Mouse (Mus musculus) heart, embryonic 14.5 days (tissue): ENCODE measurements around the gene Memo1. TPM values are rescaled to one million over a fixed set of nuclear protein-coding genes. Genes with fewer than 3 reads are reported as not detected.
"Not testable (repeated sequence)": the region's sequence is repeated elsewhere in the genome, so short reads cannot be mapped to it uniquely, and the experiment has no call there.

Source experiments
- ATAC-seq: fragments of 200-750 bp; cut with Nextera tagmentation; 2 replicates; pipeline ENCODE4 v1.8.0; 2017; ENCODE audit warnings: low read depth, moderate TSS enrichment; ENCODE audit not compliant: insufficient number of reproducible peaks, insufficient read depth, low FRiP score
- H3K27ac ChIP-seq, 2 experiments: fragments of 200-500 bp in 1 of 2; fragments of 300-500 bp in 1 of 2; sonication (generic) in 1 of 2; replicated peaks in 1 of 2; 2 replicates each; pipeline ENCODE4 v1.5.1; 2012 to 2014; ENCODE audit warnings: low read depth in 2 of 2, low read length in 2 of 2, control low read depth in 1 of 2, mild to moderate bottlenecking in 1 of 2, mixed read lengths in 1 of 2; ENCODE audit not compliant: control insufficient read depth in 1 of 2, insufficient read depth in 1 of 2
- H3K27me3 ChIP-seq: fragments of 300-500 bp; sonication (generic); 2 replicates; pipeline ENCODE4 v1.6.1; 2014; ENCODE audit warnings: mild to moderate bottlenecking, low read length, control low read depth; ENCODE audit not compliant: control insufficient read depth, insufficient read depth
- H3K36me3 ChIP-seq: fragments of 300-500 bp; sonication (generic); 2 replicates; pipeline ENCODE4 v1.6.1; 2014; ENCODE audit warnings: mild to moderate bottlenecking, control low read depth, low read length, mixed read lengths; ENCODE audit not compliant: control insufficient read depth, insufficient read depth
- H3K4me1 ChIP-seq, 2 experiments: fragments of 200-500 bp in 1 of 2; fragments of 300-500 bp in 1 of 2; sonication (generic) in 1 of 2; 2 replicates each; pipeline ENCODE4 v1.6.1; 2012 to 2014; ENCODE audit warnings: low read length in 2 of 2, control low read depth in 1 of 2, mixed read lengths in 1 of 2; ENCODE audit not compliant: control insufficient read depth in 2 of 2, insufficient read depth in 2 of 2
- H3K4me2 ChIP-seq: fragments of 300-500 bp; sonication (generic); 2 replicates; pipeline ENCODE4 v1.6.1; 2014; ENCODE audit warnings: mild to moderate bottlenecking, low read length
- H3K4me3 ChIP-seq, 2 experiments: fragments of 200-500 bp in 1 of 2; fragments of 300-500 bp in 1 of 2; sonication (generic) in 1 of 2; 2 replicates each; pipeline ENCODE4 v1.5.1; 2012 to 2014; ENCODE audit warnings: low read length in 2 of 2, mild to moderate bottlenecking in 2 of 2, control low read depth in 1 of 2, low read depth in 1 of 2, moderate library complexity in 1 of 2; ENCODE audit not compliant: control insufficient read depth in 1 of 2, insufficient read depth in 1 of 2
- H3K9ac ChIP-seq: fragments of 300-500 bp; sonication (generic); 2 replicates; pipeline ENCODE4 v1.6.1; 2014; ENCODE audit warnings: mild to moderate bottlenecking, low read length
- H3K9me3 ChIP-seq: fragments of 300-500 bp; sonication (generic); 2 replicates; pipeline ENCODE4 v1.6.1; 2016; ENCODE audit warnings: low read length, control low read depth; ENCODE audit not compliant: control insufficient read depth
- WGBS: fragments of 180-500 bp; shearing (Covaris S2); extraction: QIAGEN DNeasy Blood & Tissue Kit; methylation state at CpG from one replicate; pipeline ENCODE4 v1.1.7; 2014; 5-methylcytosine and 5-hydroxymethylcytosine counted together
- polyA plus RNA-seq: library from polyadenylated mRNA; unstranded; fragments of >200 nt; fragmentation: Nextera tagmentation; extraction: Ambion mirVana; gene quantifications from 2 replicates; pipeline ENCODE4 v1.2.1, GENCODE M21; 2014

Gene Memo1
- 77.4 and 80.7 TPM in 2 replicates for polyA plus RNA-seq

- Histone ChIP-seq H3K36me3 (peaks cover 18% of the 10 kb centered on the region), H3K9me3 (no peaks in the 10 kb centered on the region), H3K4me1 (peaks cover 0 to 27% of the 10 kb centered on the region in 2 experiments; a peak in 3 of 4 replicates), H3K27ac (peak within 1 kb of the TSS; percentile 98), H3K4me2 (peak within 1 kb of the TSS; percentile 78), H3K27me3 (no peaks in the 10 kb centered on the region), H3K4me3 (peak within 1 kb of the TSS; percentile 79 to 97), H3K9ac (peak within 1 kb of the TSS; percentile 88)
- under 1% methylated on average over 53 of the region's 110 CpGs for WGBS
- peak; percentile 87 for ATAC-seq
Observed at GRCm38 (mm10) chr17:74295026-74295970, at the start of gene Memo1. Memo1 (minus strand) TSS chr17:74295521.

GRCm38 (mm10) chr17:74341151-74341550 is 45.8 kb upstream of the Memo1 start:
- WGBS, result 70% methylated on average over 5 of the region's 5 CpGs
- no peaks in the 10 kb centered on the region for H3K9me3 ChIP-seq
- peak overlapping the region; percentile 77; the same call in 1 of the 2 replicates for H3K4me2 ChIP-seq
- no peak overlapping the region for H3K9ac ChIP-seq
- H3K27ac ChIP-seq, result no peak overlapping the region
- H3K27me3 ChIP-seq, result no peaks in the 10 kb centered on the region
- ATAC-seq, result no peak
- peaks cover 2 to 22% of the 10 kb centered on the region in 2 experiments; a peak in 3 of 4 replicates for H3K4me1 ChIP-seq
- H3K36me3 ChIP-seq, result no peaks in the 10 kb centered on the region
- no peak overlapping the region for H3K4me3 ChIP-seq

GRCm38 (mm10) chr17:74338937-74339804 is 43.9 kb upstream of the Memo1 start, which contains the start of gene Spast:
Spast (plus strand) TSS chr17:74338987.
- H3K4me1 ChIP-seq, result peaks cover 2 to 22% of the 10 kb centered on the region in 2 experiments; a peak in 3 of 4 replicates
- H3K4me2 ChIP-seq, result peak within 1 kb of the TSS; percentile 77
- WGBS, result under 1% methylated on average over 83 of the region's 90 CpGs
- no peaks in the 10 kb centered on the region for H3K36me3 ChIP-seq
- H3K27me3 ChIP-seq, result no peaks in the 10 kb centered on the region
- peak; percentile 86 for ATAC-seq
- peak within 1 kb of the TSS; percentile 81 to 98 for H3K27ac ChIP-seq
- H3K9ac ChIP-seq, result peak within 1 kb of the TSS; percentile 90
- no peaks in the 10 kb centered on the region for H3K9me3 ChIP-seq
- H3K4me3 ChIP-seq, result peak within 1 kb of the TSS; percentile 71 to 92

GRCm38 (mm10) chr17:74338225-74338931 is 43.1 kb upstream of the Memo1 start:
- Histone ChIP-seq H3K9me3 (no peaks in the 10 kb centered on the region), H3K27me3 (no peaks in the 10 kb centered on the region), H3K36me3 (no peaks in the 10 kb centered on the region), H3K4me3 (peak overlapping the region; percentile 71 to 92), H3K4me1 (peaks cover 2 to 22% of the 10 kb centered on the region in 2 experiments; a peak in 3 of 4 replicates), H3K27ac (peak overlapping the region; percentile 81 to 98), H3K9ac (peak overlapping the region; percentile 90), H3K4me2 (peak overlapping the region; percentile 77)
- under 1% methylated on average over 50 of the region's 50 CpGs for WGBS
- peak; percentile 95 for ATAC-seq

- H3K27me3 ChIP-seq, result no peaks in the 10 kb centered on the region
- H3K4me2 ChIP-seq, result no peak overlapping the region
- no peaks in the 10 kb centered on the region for H3K4me1 ChIP-seq
- 70% methylated on average over 9 of the region's 9 CpGs for WGBS
- ATAC-seq, result no peak
- no peak overlapping the region for H3K27ac ChIP-seq
- H3K36me3 ChIP-seq, result no peaks in the 10 kb centered on the region
- no peak overlapping the region for H3K4me3 ChIP-seq
- no peaks in the 10 kb centered on the region for H3K9me3 ChIP-seq
- no peak overlapping the region for H3K9ac ChIP-seq
Observed at GRCm38 (mm10) chr17:74331049-74331676, 35.8 kb upstream of the Memo1 start.

GRCm38 (mm10) chr17:74328146-74328545 is 32.8 kb upstream of the Memo1 start:
- H3K9ac ChIP-seq, H3K9me3 ChIP-seq, H3K4me1 ChIP-seq, H3K4me3 ChIP-seq, H3K36me3 ChIP-seq, H3K4me2 ChIP-seq, H3K27ac ChIP-seq, ATAC-seq, H3K27me3 ChIP-seq: not testable (repeated sequence)
- WGBS, result 56% methylated on average over 2 of the region's 2 CpGs
